ENCODE assay signal across 33 mouse cellular contexts in genomic region chr16:11685264-11685663, GRCm38 (mm10).
DNase-seq lines count a peak whose midpoint lies in the region; ATAC-seq lines count a peak whose summit lies in the region.
"Had no signal": no experiment of that assay in that cellular context is flagged by ENCODE, and none has a peak within 500 bp of the region (broad histone marks: within the 10 kb centered on the region; RNA-seq: fewer than 3 reads in every experiment).

No protein-coding gene starts in this region.

- H3K36me3 ChIP-seq in splenic B cell, adult 2 months (ENCODE audit: control insufficient read depth, insufficient read depth, low read length, poor library complexity, severe bottlenecking) = no peaks in the 10 kb centered on the region
- H3K36me3 ChIP-seq in neural tube, embryonic 15.5 days = no peaks in the 10 kb centered on the region
- H3K36me3 ChIP-seq: embryonic facial prominence, embryonic 13.5 days; hindbrain, embryonic 12.5 days; limb, embryonic 13.5 days; neural tube, embryonic 12.5 days had no signal

- H3K4me1 ChIP-seq in neural tube, embryonic 15.5 days = no peaks in the 10 kb centered on the region; the same call in 1 of the 2 replicates
- H3K4me1 ChIP-seq: embryonic facial prominence, embryonic 13.5 days; hindbrain, embryonic 12.5 days; limb, embryonic 13.5 days had no signal

- H3K27ac ChIP-seq in neural tube, embryonic 15.5 days (replicated peaks) = no peak overlapping the region
- H3K27ac ChIP-seq: embryonic facial prominence, embryonic 13.5 days; gastrocnemius, adult 2 months; hindbrain, embryonic 12.5 days; hindbrain, postnatal 0 days; limb, embryonic 13.5 days; macrophage; neural tube, embryonic 12.5 days had no signal

- H3K9ac ChIP-seq in neural tube, embryonic 15.5 days (replicated peaks) = no peak overlapping the region
- H3K9ac ChIP-seq: embryonic facial prominence, embryonic 13.5 days; hindbrain, embryonic 12.5 days; limb, embryonic 13.5 days; neural tube, embryonic 12.5 days had no signal

- H3K27me3 ChIP-seq in splenic B cell, adult 2 months (ENCODE audit: control insufficient read depth, insufficient read depth, low read length, poor library complexity, severe bottlenecking) = no peaks in the 10 kb centered on the region
- no peaks in the 10 kb centered on the region for H3K27me3 ChIP-seq in neural tube, embryonic 15.5 days (replicated peaks)
- H3K27me3 ChIP-seq: CH12.LX; embryonic facial prominence, embryonic 13.5 days; hindbrain, embryonic 12.5 days; limb, embryonic 13.5 days; neural tube, embryonic 12.5 days; Patski had no signal

- H3K4me3 ChIP-seq in neural tube, embryonic 15.5 days (replicated peaks) = no peak overlapping the region
- H3K4me3 ChIP-seq: embryonic facial prominence, embryonic 13.5 days; erythroblast, embryonic 14.5 days; gastrocnemius, adult 2 months; hindbrain, embryonic 12.5 days; limb, embryonic 13.5 days; neural tube, embryonic 12.5 days had no signal

- no peak overlapping the region for H3K4me2 ChIP-seq in neural tube, embryonic 15.5 days
- H3K4me2 ChIP-seq: embryonic facial prominence, embryonic 13.5 days; hindbrain, embryonic 12.5 days; limb, embryonic 13.5 days; liver, embryonic 11.5 days; midbrain, embryonic 11.5 days; neural tube, embryonic 12.5 days had no signal

- ATAC-seq in activated CD4-positive, CD25-positive, alpha-beta regulatory T cell, adult 4 months = peak; percentile 47
- ATAC-seq in inflammation-experienced regulatory T-cells, adult 6 months = peak; percentile 44
- no peak for ATAC-seq in neural tube, embryonic 15.5 days (ENCODE audit: low FRiP score)
- ATAC-seq: forebrain, embryonic 16.5 days; hindbrain, postnatal 0 days; intestine, embryonic 16.5 days; midbrain, embryonic 16.5 days; Patski had no signal

- WGBS in neural tube, embryonic 15.5 days = 92% methylated on average over 9 of the region's 9 CpGs

- H3K9me3 ChIP-seq in neural tube, embryonic 15.5 days (replicated peaks) = no peaks in the 10 kb centered on the region
- H3K9me3 ChIP-seq: embryonic facial prominence, embryonic 13.5 days; hindbrain, embryonic 12.5 days; limb, embryonic 13.5 days; neural tube, embryonic 12.5 days had no signal

- intact Hi-C loops in heart, postnatal 36 days (cut with DNase I) = no loop called here

- DNase-seq in heart, adult 11 months = peak; percentile 43
- DNase-seq in heart, postnatal 36 days = no peak
- DNase-seq in splenic B cell, adult 2 months (ENCODE audit: low read depth, low spot score) = peak; percentile 37
- no peak for DNase-seq in lung, postnatal 14 days
- no peak for DNase-seq in kidney, adult 9 months
- DNase-seq: adrenal gland, postnatal 14 days; cerebellum, adult 11 months; cerebellum, adult 9-10 months; cerebellum, postnatal 36 days; embryo, embryonic 11 days; gastrocnemius, adult 2 months; kidney, adult 8-10 months; kidney, postnatal 10 days; right cerebral cortex, postnatal 4 days; thymus, adult 2 months; thymus, postnatal 4 days had no signal

Comparison
In these comparisons a context has a peak if more than half of its experiments do, and no peak if none do; other contexts are left out.
1. DNase-seq: peak in heart, adult 11 months (single experiment) and splenic B cell, adult 2 months (single experiment); none in heart, postnatal 36 days (0 of 2), lung, postnatal 14 days (single experiment) and kidney, adult 9 months (single experiment).